Mouse (Mus musculus) testis, adult 2 months (tissue): ENCODE measurements around the gene Akr1b7. TPM values are rescaled to one million over a fixed set of nuclear protein-coding genes. Genes with fewer than 3 reads are reported as not detected.
"Not testable (repeated sequence)": the region's sequence is repeated elsewhere in the genome, so short reads cannot be mapped to it uniquely, and the experiment has no call there.

Experiments
- H3K27ac ChIP-seq: fragments of 200-500 bp; 2 replicates; pipeline ENCODE4 v1.5.1; 2012; ENCODE audit warnings: low read depth, low read length; ENCODE audit not compliant: control insufficient read depth, insufficient read depth
- H3K27me3 ChIP-seq: fragments of 200-500 bp; 2 replicates; pipeline ENCODE4 v1.6.1; 2012; ENCODE audit warnings: mild to moderate bottlenecking, low read length, moderate library complexity; ENCODE audit not compliant: control insufficient read depth, insufficient read depth
- H3K36me3 ChIP-seq: fragments of 200-500 bp; 2 replicates; pipeline ENCODE4 v1.6.1; 2012; ENCODE audit warnings: mild to moderate bottlenecking, low read length; ENCODE audit not compliant: control insufficient read depth, insufficient read depth
- H3K4me1 ChIP-seq: fragments of 200-500 bp; 2 replicates; pipeline ENCODE4 v1.6.1; 2012; ENCODE audit warnings: low read length; ENCODE audit not compliant: control insufficient read depth, insufficient read depth
- H3K4me3 ChIP-seq: fragments of 200-500 bp; 2 replicates; pipeline ENCODE4 v1.5.1; 2012; ENCODE audit warnings: low read depth, mild to moderate bottlenecking, low read length, moderate library complexity, mixed read lengths; ENCODE audit not compliant: control insufficient read depth
- CTCF ChIP-seq: fragments of 200-500 bp; IDR thresholded peaks from 2 replicates; pipeline ENCODE4 v1.5.1; 2012; ENCODE audit warnings: low read depth, mild to moderate bottlenecking, inconsistent platforms, low read length, moderate library complexity; ENCODE audit not compliant: control insufficient read depth, insufficient read depth, insufficient replicate concordance
- POLR2A ChIP-seq: fragments of 200-500 bp; IDR thresholded peaks from 2 replicates; pipeline ENCODE4 v1.6.1; 2012; ENCODE audit warnings: low read depth, mild to moderate bottlenecking, inconsistent platforms, low read length, moderate library complexity; ENCODE audit not compliant: control insufficient read depth
- polyA plus RNA-seq: library from polyadenylated mRNA; depleted of rRNA; stranded (reverse); fragments of >200 nt; gene quantifications from 2 replicates; pipeline ENCODE4 v1.2.3, GENCODE M21; 2012; rRNA removed

Gene Akr1b7
- 0.07 and 64.1 TPM in 2 replicates for polyA plus RNA-seq

- H3K27ac ChIP-seq = no peak within 1 kb of the TSS
- H3K27me3 ChIP-seq = no peaks in the 10 kb centered on the region
- no peak for TF ChIP-seq POLR2A
- TF ChIP-seq CTCF = no peak
- H3K4me1 ChIP-seq = no peaks in the 10 kb centered on the region
- H3K4me3 ChIP-seq = no peak within 1 kb of the TSS
- H3K36me3 ChIP-seq = no peaks in the 10 kb centered on the region
Measured at GRCm38 (mm10) chr6:34412023-34412422, at the start of gene Akr1b7. TSS of gene Akr1b7 (plus strand) at chr6:34412334.

- Histone ChIP-seq H3K4me3 (no peak overlapping the region), H3K27ac (no peak overlapping the region), H3K27me3 (no peaks in the 10 kb centered on the region), H3K4me1 (no peaks in the 10 kb centered on the region), H3K36me3 (no peaks in the 10 kb centered on the region)
- TF ChIP-seq POLR2A (no peak), CTCF (no peak)
Measured at GRCm38 (mm10) chr6:34364217-34365136, 47.7 kb upstream of the Akr1b7 start.

GRCm38 (mm10) chr6:34367998-34368397 is 44.1 kb upstream of the Akr1b7 start:
- H3K4me3 ChIP-seq = no peak overlapping the region
- H3K36me3 ChIP-seq = no peaks in the 10 kb centered on the region
- H3K27me3 ChIP-seq = no peaks in the 10 kb centered on the region
- H3K4me1 ChIP-seq = no peaks in the 10 kb centered on the region
- H3K27ac ChIP-seq = no peak overlapping the region
- no peak for TF ChIP-seq CTCF
- no peak for TF ChIP-seq POLR2A

GRCm38 (mm10) chr6:34370081-34370480 is 42.1 kb upstream of the Akr1b7 start:
- no peaks in the 10 kb centered on the region for H3K36me3 ChIP-seq

GRCm38 (mm10) chr6:34371700-34372351 is 40.3 kb upstream of the Akr1b7 start:
- TF ChIP-seq POLR2A = no peak
- 0 out of 2 replicates have a peak, but pooled peaks have one; percentile 14 for TF ChIP-seq CTCF
- H3K4me1 ChIP-seq = no peaks in the 10 kb centered on the region
- no peaks in the 10 kb centered on the region for H3K36me3 ChIP-seq
- no peak overlapping the region for H3K27ac ChIP-seq
- no peaks in the 10 kb centered on the region for H3K27me3 ChIP-seq
- no peak overlapping the region for H3K4me3 ChIP-seq

More at GRCm38 (mm10) chr6:34370081-34370480, 42.1 kb upstream of the Akr1b7 start:
- Histone ChIP-seq H3K27me3 (no peaks in the 10 kb centered on the region), H3K4me1 (no peaks in the 10 kb centered on the region), H3K27ac (no peak overlapping the region), H3K4me3 (no peak overlapping the region)
- TF ChIP-seq POLR2A (no peak), CTCF (no peak)

GRCm38 (mm10) chr6:34373841-34374240 is 38.3 kb upstream of the Akr1b7 start:
- Histone ChIP-seq H3K27ac (no peak overlapping the region), H3K27me3 (no peaks in the 10 kb centered on the region), H3K4me3 (no peak overlapping the region), H3K4me1 (no peaks in the 10 kb centered on the region), H3K36me3 (no peaks in the 10 kb centered on the region)
- TF ChIP-seq POLR2A (no peak), CTCF (no peak)

GRCm38 (mm10) chr6:34375888-34376287 is 36.2 kb upstream of the Akr1b7 start:
- not testable (repeated sequence) for H3K27me3 ChIP-seq, H3K36me3 ChIP-seq, H3K27ac ChIP-seq, H3K4me3 ChIP-seq, H3K4me1 ChIP-seq
